Mouse (Mus musculus): Measurements from ENCODE around the gene Ctdspl.

- no peak for TF ChIP-seq CTCF (IDR thresholded peaks at IDR 0.05; ENCODE audit: low read depth)
- no peak for TF ChIP-seq EP300 (IDR thresholded peaks at IDR 0.05; ENCODE audit: low read depth)
Measured at GRCm38 (mm10) chr9:119034069-119034468, 107.8 kb downstream of the Ctdspl start.
